Mouse (Mus musculus): ENCODE measurements around the gene Btbd35f16.
"Not testable (repeated sequence)": the region's sequence is repeated elsewhere in the genome, so short reads cannot be mapped to it uniquely, and the experiment has no call there.

Gene Btbd35f16

DNA sequence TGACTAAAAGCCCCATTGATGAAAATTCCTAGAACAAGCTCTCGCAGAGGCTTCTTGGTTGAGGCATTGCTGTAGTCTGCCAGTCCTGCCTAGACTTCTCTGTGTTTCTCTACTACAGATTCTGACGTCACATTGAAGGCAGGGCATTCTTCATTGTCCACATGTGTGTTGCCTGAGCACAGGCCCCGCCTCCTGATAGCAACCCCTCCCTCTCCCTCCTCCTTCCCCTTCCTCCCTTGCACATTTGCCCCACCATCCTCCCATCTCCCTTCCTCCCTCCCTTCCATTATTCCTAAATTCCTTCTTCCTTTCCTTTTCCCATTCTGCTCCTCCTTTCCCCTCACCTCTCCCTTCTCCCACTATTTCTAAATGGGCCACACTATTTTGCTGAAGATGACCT lies at the start of gene Btbd35f16:
TSS of gene Btbd35f16 (minus strand) at position 101 of the 400 bp plus-strand sequence.
- not testable (repeated sequence) for DNase-seq (ENCODE audit: low spot score)
